Mouse (Mus musculus): ENCODE measurements around the gene Gm11554. TPM values are rescaled to one million over a fixed set of nuclear protein-coding genes. Genes with fewer than 3 reads are reported as not detected.

Gm11554 gene
- polyA plus RNA-seq (2012; ENCODE audit: low replicate concordance): not detected in 2 replicates

GRCm38 (mm10) chr11:99804346-99804745 lies at the start of gene Gm11554:
Gene Gm11554 (minus strand): TSS chr11:99804446.

GRCm38 (mm10) chr11:99851508-99851907 lies 47.3 kb upstream of the Gm11554 start, which contains the start of gene Krtap4-16:
Gene Krtap4-16 (minus strand): TSS chr11:99851608.

GRCm38 (mm10) chr11:99837966-99838365 lies 33.7 kb upstream of the Gm11554 start, which contains the start of gene 2300003K06Rik:
Gene 2300003K06Rik (minus strand): TSS chr11:99838066.

GRCm38 (mm10) chr11:99815566-99815965 lies 11.3 kb upstream of the Gm11554 start, which contains the start of gene Gm11564:
Gene Gm11564 (minus strand): TSS chr11:99815666.

GRCm38 (mm10) chr11:99809792-99810191 lies 5.5 kb upstream of the Gm11554 start, which contains the start of gene Krtap4-13:
Gene Krtap4-13 (minus strand): TSS chr11:99809892.

GRCm38 (mm10) chr11:99798832-99799231 lies 5.4 kb downstream of the Gm11554 start, which contains the start of gene Gm11569:
Gene Gm11569 (minus strand): TSS chr11:99798932.

GRCm38 (mm10) chr11:99793367-99793766 lies 10.9 kb downstream of the Gm11554 start, which contains the start of gene Gm11596:
Gene Gm11596 (minus strand): TSS chr11:99793467.

GRCm38 (mm10) chr11:99784900-99785299 lies 19.3 kb downstream of the Gm11554 start, which contains the start of gene Krtap4-9:
Gene Krtap4-9 (plus strand): TSS chr11:99785200.

GRCm38 (mm10) chr11:99780604-99781003 lies 23.6 kb downstream of the Gm11554 start, which contains the start of gene Krtap4-8:
Gene Krtap4-8 (minus strand): TSS chr11:99780704.

GRCm38 (mm10) chr11:99772813-99773212 lies 31.4 kb downstream of the Gm11554 start, which contains the start of gene Gm11595:
Gene Gm11595 (minus strand): TSS chr11:99772913.

Other genes with a start within 250 kb of the Gm11554 start
- gene Krtap3-2, start 247.6 kb downstream of the Gm11554 start, polyA plus RNA-seq (2012; ENCODE audit: low replicate concordance): not detected in 2 replicates
- not detected in 2 replicates for gene Gm11939, start 245.0 kb downstream of the Gm11554 start, polyA plus RNA-seq (2012; ENCODE audit: low replicate concordance)
- not detected in 2 replicates for gene Krtap3-1, start 237.8 kb downstream of the Gm11554 start, polyA plus RNA-seq (2012; ENCODE audit: low replicate concordance)
- gene Krtap1-5, start 223.4 kb downstream of the Gm11554 start, polyA plus RNA-seq (2012; ENCODE audit: low replicate concordance): not detected in 2 replicates
- not detected in 2 replicates for gene Krtap1-4, start 220.8 kb downstream of the Gm11554 start, polyA plus RNA-seq (2012; ENCODE audit: low replicate concordance)
- gene Krtap1-3, start 213.1 kb downstream of the Gm11554 start, polyA plus RNA-seq (2012; ENCODE audit: low replicate concordance): not detected in 2 replicates
- not detected in 2 replicates for gene Krtap9-3, start 206.3 kb downstream of the Gm11554 start, polyA plus RNA-seq (2012; ENCODE audit: low replicate concordance)
- not detected in 2 replicates for gene Gm11938, start 201.1 kb downstream of the Gm11554 start, polyA plus RNA-seq (2012; ENCODE audit: low replicate concordance)
- not detected in 2 replicates for gene Gm11937, start 194.3 kb downstream of the Gm11554 start, polyA plus RNA-seq (2012; ENCODE audit: low replicate concordance)
- not detected in 2 replicates for gene Krtap2-4, start 189.6 kb downstream of the Gm11554 start, polyA plus RNA-seq (2012; ENCODE audit: low replicate concordance)
- gene Gm11562, start 184.0 kb downstream of the Gm11554 start, polyA plus RNA-seq (2012; ENCODE audit: low replicate concordance): not detected in 2 replicates
- not detected in 2 replicates for gene Krtap4-1, start 176.2 kb downstream of the Gm11554 start, polyA plus RNA-seq (2012; ENCODE audit: low replicate concordance)
- gene Krtap4-2, start 169.4 kb downstream of the Gm11554 start, polyA plus RNA-seq (2012; ENCODE audit: low replicate concordance): not detected in 2 replicates
- gene Krtap4-7, start 160.4 kb downstream of the Gm11554 start, polyA plus RNA-seq (2012; ENCODE audit: low replicate concordance): not detected in 2 replicates
- gene Gm11555, start 154.2 kb downstream of the Gm11554 start, polyA plus RNA-seq (2012; ENCODE audit: low replicate concordance): not detected in 2 replicates
- gene Gm11563, start 145.5 kb downstream of the Gm11554 start, polyA plus RNA-seq (2012; ENCODE audit: low replicate concordance): not detected in 2 replicates
- not detected in 2 replicates for gene Krtap4-6, start 138.5 kb downstream of the Gm11554 start, polyA plus RNA-seq (2012; ENCODE audit: low replicate concordance)
- not detected in 2 replicates for gene Gm14190, start 113.7 kb downstream of the Gm11554 start, polyA plus RNA-seq (2012; ENCODE audit: low replicate concordance)
- not detected in 2 replicates for gene Gm14180, start 70.2 kb downstream of the Gm11554 start, polyA plus RNA-seq (2012; ENCODE audit: low replicate concordance)
- gene Gm11595, start 31.5 kb downstream of the Gm11554 start, polyA plus RNA-seq (2012; ENCODE audit: low replicate concordance): not detected in 2 replicates
- gene Krtap4-8, start 23.7 kb downstream of the Gm11554 start, polyA plus RNA-seq (2012; ENCODE audit: low replicate concordance): not detected in 2 replicates
- not detected in 2 replicates for gene Krtap4-9, start 19.2 kb downstream of the Gm11554 start, polyA plus RNA-seq (2012; ENCODE audit: low replicate concordance)
- not detected in 2 replicates for gene Gm11596, start 11.0 kb downstream of the Gm11554 start, polyA plus RNA-seq (2012; ENCODE audit: low replicate concordance)
- gene Gm11569, start 5.5 kb downstream of the Gm11554 start, polyA plus RNA-seq (2012; ENCODE audit: low replicate concordance): not detected in 2 replicates
- gene Krtap4-13, start 5.4 kb upstream of the Gm11554 start, polyA plus RNA-seq (2012; ENCODE audit: low replicate concordance): not detected in 2 replicates
- gene Gm11564, start 11.2 kb upstream of the Gm11554 start, polyA plus RNA-seq (2012; ENCODE audit: low replicate concordance): not detected in 2 replicates
- not detected in 2 replicates for gene 2300003K06Rik, start 33.6 kb upstream of the Gm11554 start, polyA plus RNA-seq (2012; ENCODE audit: low replicate concordance)
- not detected in 2 replicates for gene Krtap4-16, start 47.2 kb upstream of the Gm11554 start, polyA plus RNA-seq (2012; ENCODE audit: low replicate concordance)
- not detected in 2 replicates for gene Gm11568, start 53.5 kb upstream of the Gm11554 start, polyA plus RNA-seq (2012; ENCODE audit: low replicate concordance)
- gene Gm11559, start 60.0 kb upstream of the Gm11554 start, polyA plus RNA-seq (2012; ENCODE audit: low replicate concordance): not detected in 2 replicates
- gene Krtap9-1, start 68.9 kb upstream of the Gm11554 start, polyA plus RNA-seq (2012; ENCODE audit: low replicate concordance): not detected in 2 replicates
- gene Gm11567, start 74.7 kb upstream of the Gm11554 start, polyA plus RNA-seq (2012; ENCODE audit: low replicate concordance): not detected in 2 replicates
- not detected in 2 replicates for gene Krtap31-1, start 103.5 kb upstream of the Gm11554 start, polyA plus RNA-seq (2012; ENCODE audit: low replicate concordance)
- gene Gm11565, start 110.3 kb upstream of the Gm11554 start, polyA plus RNA-seq (2012; ENCODE audit: low replicate concordance): not detected in 2 replicates
- gene Krtap31-2, start 131.8 kb upstream of the Gm11554 start, polyA plus RNA-seq (2012; ENCODE audit: low replicate concordance): not detected in 2 replicates
- not detected in 2 replicates for gene Krtap9-5, start 144.0 kb upstream of the Gm11554 start, polyA plus RNA-seq (2012; ENCODE audit: low replicate concordance)
- not detected in 2 replicates for gene Krtap29-1, start 174.6 kb upstream of the Gm11554 start, polyA plus RNA-seq (2012; ENCODE audit: low replicate concordance)
- not detected in 2 replicates for gene Krtap16-1, start 182.2 kb upstream of the Gm11554 start, polyA plus RNA-seq (2012; ENCODE audit: low replicate concordance)
- gene Krtap17-1, start 189.5 kb upstream of the Gm11554 start, polyA plus RNA-seq (2012; ENCODE audit: low replicate concordance): not detected in 2 replicates
- not detected in 2 replicates for gene Krt33a, start 211.8 kb upstream of the Gm11554 start, polyA plus RNA-seq (2012; ENCODE audit: low replicate concordance)
- gene Krt33b, start 225.4 kb upstream of the Gm11554 start, polyA plus RNA-seq (2012; ENCODE audit: low replicate concordance): not detected in 2 replicates
- gene Krt34, start 237.1 kb upstream of the Gm11554 start, polyA plus RNA-seq (2012; ENCODE audit: low replicate concordance): not detected in 2 replicates
- gene Krt31, start 246.1 kb upstream of the Gm11554 start, polyA plus RNA-seq (2012; ENCODE audit: low replicate concordance): not detected in 2 replicates